Mouse (Mus musculus) liver, embryonic 15.5 days (tissue): ENCODE measurements around the gene Srebf2. TPM values are rescaled to one million over a fixed set of nuclear protein-coding genes. Genes with fewer than 3 reads are reported as not detected.
A peak's percentile ranks its signal among the peaks of the same experiment; 100 is the strongest.

ENCODE experiments used
- ATAC-seq: fragments of 200-750 bp; cut with Nextera tagmentation; 2 replicates; pipeline ENCODE4 v1.8.0; 2017; ENCODE audit warnings: moderate number of reproducible peaks, mild to moderate bottlenecking, moderate library complexity; ENCODE audit not compliant: insufficient read depth
- H3K27ac ChIP-seq: fragments of 300-500 bp; sonication (generic); replicated peaks from 2 replicates; pipeline ENCODE4 v1.5.1; 2015; ENCODE audit warnings: mild to moderate bottlenecking, inconsistent platforms
- H3K27me3 ChIP-seq: fragments of 300-500 bp; sonication (generic); 2 replicates; pipeline ENCODE4 v1.6.1; 2015; ENCODE audit warnings: mild to moderate bottlenecking, inconsistent platforms
- H3K36me3 ChIP-seq: fragments of 300-500 bp; sonication (generic); replicated peaks from 2 replicates; pipeline ENCODE4 v1.6.1; 2015; ENCODE audit warnings: moderate library complexity, mild to moderate bottlenecking, inconsistent platforms
- H3K4me1 ChIP-seq: fragments of 300-500 bp; sonication (generic); replicated peaks from 2 replicates; pipeline ENCODE4 v1.6.1; 2015; ENCODE audit warnings: inconsistent platforms
- H3K4me2 ChIP-seq: fragments of 300-500 bp; sonication (generic); 2 replicates; pipeline ENCODE4 v1.6.1; 2015; ENCODE audit warnings: moderate library complexity, mild to moderate bottlenecking, inconsistent platforms
- H3K4me3 ChIP-seq: fragments of 300-500 bp; sonication (generic); replicated peaks from 2 replicates; pipeline ENCODE4 v1.5.1; 2015; ENCODE audit warnings: mild to moderate bottlenecking, inconsistent platforms
- H3K9ac ChIP-seq: fragments of 300-500 bp; sonication (generic); 2 replicates; pipeline ENCODE4 v1.6.1; 2015; ENCODE audit warnings: moderate library complexity, mild to moderate bottlenecking, inconsistent platforms
- H3K9me3 ChIP-seq: fragments of 300-500 bp; sonication (generic); replicated peaks from 2 replicates; pipeline ENCODE4 v1.6.1; 2016; ENCODE audit warnings: inconsistent platforms
- WGBS: fragments of 180-500 bp; shearing (Covaris S2); methylation state at CpG from one replicate; pipeline ENCODE4 v1.1.7; 2015; ENCODE audit warnings: mixed read lengths; ENCODE audit not compliant: insufficient replicate concordance; 5-methylcytosine and 5-hydroxymethylcytosine counted together
- polyA plus RNA-seq: library from polyadenylated mRNA; unstranded; fragments of >200 nt; fragmentation: Nextera tagmentation; extraction: Ambion mirVana; gene quantifications from 2 replicates; pipeline ENCODE4 v1.2.1, GENCODE M21; 2015

The Srebf2 gene
- polyA plus RNA-seq, 1 experiment from 2014 or later, result 53.6 TPM

GRCm38 (mm10) chr15:82184183-82184582 is 37.2 kb downstream of the Srebf2 start:
- ATAC-seq, result peak; percentile 86
- peak overlapping the region; percentile 72 for H3K4me2 ChIP-seq
- peak overlapping the region; percentile 97 for H3K27ac ChIP-seq
- peak overlapping the region; percentile 63 for H3K9ac ChIP-seq
- H3K9me3 ChIP-seq, result peaks cover 10% of the 10 kb centered on the region
- H3K4me1 ChIP-seq, result peaks cover 74% of the 10 kb centered on the region
- 13% methylated on average over 7 of the region's 7 CpGs for WGBS
- peak overlapping the region; percentile 34 for H3K4me3 ChIP-seq
- no peaks in the 10 kb centered on the region for H3K27me3 ChIP-seq
- H3K36me3 ChIP-seq, result peaks cover 96% of the 10 kb centered on the region

- Histone ChIP-seq H3K4me1 (peaks cover 74% of the 10 kb centered on the region), H3K4me2 (peak overlapping the region; percentile 72), H3K27ac (peak overlapping the region; percentile 97), H3K9ac (peak overlapping the region; percentile 63), H3K36me3 (peaks cover 96% of the 10 kb centered on the region), H3K4me3 (peak overlapping the region; percentile 34), H3K9me3 (peaks cover 10% of the 10 kb centered on the region), H3K27me3 (no peaks in the 10 kb centered on the region)
- WGBS, result 58% methylated on average over 10 of the region's 10 CpGs
- peak; percentile 12; the same call in 1 of the 2 replicates for ATAC-seq
Measured at GRCm38 (mm10) chr15:82184656-82185055, 37.7 kb downstream of the Srebf2 start.

- Histone ChIP-seq H3K27me3 (no peaks in the 10 kb centered on the region), H3K4me1 (peaks cover 74% of the 10 kb centered on the region), H3K4me2 (peak overlapping the region; percentile 72), H3K9ac (peak overlapping the region; percentile 63), H3K9me3 (peaks cover 10% of the 10 kb centered on the region), H3K27ac (peak overlapping the region; percentile 97), H3K4me3 (peak overlapping the region; percentile 3; the same call in 1 of the 2 replicates), H3K36me3 (peaks cover 96% of the 10 kb centered on the region)
- 59% methylated on average over 14 of the region's 14 CpGs for WGBS
- ATAC-seq, result no peak
Measured at GRCm38 (mm10) chr15:82185062-82185783, 38.2 kb downstream of the Srebf2 start.

DNA sequence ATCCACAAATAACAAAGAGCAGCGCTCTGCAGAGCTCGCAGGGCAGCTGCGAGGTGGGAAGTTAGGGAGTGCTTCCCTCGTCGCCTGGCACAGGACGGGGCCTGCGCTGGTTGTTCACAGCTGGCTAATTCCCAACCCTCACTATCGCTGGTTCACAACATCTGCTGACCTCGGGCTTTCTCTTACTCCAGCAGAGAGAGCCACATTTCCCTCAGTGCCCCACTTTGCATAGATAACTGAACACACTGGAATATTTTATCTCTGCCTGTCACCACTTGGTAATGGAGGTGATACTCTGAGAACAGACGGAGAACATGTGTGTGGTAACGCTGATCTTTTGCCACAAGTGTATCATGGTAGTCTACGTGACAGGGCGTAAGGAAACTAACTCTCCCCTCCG is 39.1 kb downstream of the Srebf2 start:
- peaks cover 10% of the 10 kb centered on the region for H3K9me3 ChIP-seq
- H3K9ac ChIP-seq, result peak overlapping the region; percentile 63; the same call in 1 of the 2 replicates
- peak overlapping the region; percentile 97 for H3K27ac ChIP-seq
- 0 out of 2 replicates have a peak overlapping the region, but pooled peaks have one; percentile 20 for H3K4me3 ChIP-seq
- H3K4me1 ChIP-seq, result peaks cover 68% of the 10 kb centered on the region
- H3K4me2 ChIP-seq, result peak overlapping the region; percentile 72
- H3K27me3 ChIP-seq, result no peaks in the 10 kb centered on the region
- ATAC-seq, result peak; percentile 67
- peaks cover 95% of the 10 kb centered on the region for H3K36me3 ChIP-seq
- 23% methylated on average over 14 of the region's 14 CpGs for WGBS

DNA sequence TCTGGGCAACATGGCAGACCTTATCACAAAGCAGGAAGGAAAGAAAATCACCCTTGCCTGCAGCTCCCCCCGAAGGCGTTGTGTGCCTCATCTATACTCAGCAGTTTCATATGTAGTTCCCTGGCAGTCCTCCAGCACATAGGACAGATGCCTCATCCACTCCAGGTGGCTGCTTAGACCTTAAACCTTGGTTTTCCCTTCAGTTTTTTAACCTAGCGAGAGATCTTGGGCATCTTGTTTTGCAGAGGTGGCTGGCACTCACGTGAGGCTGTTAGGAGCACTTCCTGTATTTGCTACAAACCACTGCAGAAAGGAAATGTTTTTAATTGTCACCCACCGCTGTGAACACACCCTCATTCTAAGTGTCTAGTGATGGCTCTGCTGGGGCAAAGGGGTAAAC is 40.0 kb downstream of the Srebf2 start:
- Histone ChIP-seq H3K4me1 (peaks cover 60% of the 10 kb centered on the region), H3K27ac (peak overlapping the region; percentile 97), H3K9ac (peak overlapping the region; percentile 63; the same call in 1 of the 2 replicates), H3K9me3 (peaks cover 10% of the 10 kb centered on the region), H3K4me2 (peak overlapping the region; percentile 72), H3K36me3 (peaks cover 95% of the 10 kb centered on the region), H3K4me3 (no peak overlapping the region), H3K27me3 (no peaks in the 10 kb centered on the region)
- WGBS, result 45% methylated on average over 5 of the region's 5 CpGs
- ATAC-seq, result no peak

- no peak overlapping the region for H3K4me3 ChIP-seq
- H3K27me3 ChIP-seq, result no peaks in the 10 kb centered on the region
- H3K9me3 ChIP-seq, result peaks cover 5% of the 10 kb centered on the region
- H3K4me1 ChIP-seq, result peaks cover 59% of the 10 kb centered on the region
- 83% methylated on average over 4 of the region's 4 CpGs for WGBS
- H3K9ac ChIP-seq, result no peak overlapping the region
- H3K4me2 ChIP-seq, result peak overlapping the region; percentile 72; the same call in 1 of the 2 replicates
- peaks cover 95% of the 10 kb centered on the region for H3K36me3 ChIP-seq
- ATAC-seq, result no peak
- peak overlapping the region; percentile 97 for H3K27ac ChIP-seq
Measured at GRCm38 (mm10) chr15:82187401-82187800, 40.4 kb downstream of the Srebf2 start.

GRCm38 (mm10) chr15:82187924-82188323 is 40.9 kb downstream of the Srebf2 start:
- WGBS, result 82% methylated on average over 1 of the region's 1 CpGs
- Histone ChIP-seq H3K27ac (peak overlapping the region; percentile 97), H3K4me1 (peaks cover 57% of the 10 kb centered on the region), H3K9me3 (no peaks in the 10 kb centered on the region; the same call in 1 of the 2 replicates), H3K9ac (no peak overlapping the region), H3K27me3 (no peaks in the 10 kb centered on the region), H3K36me3 (peaks cover 95% of the 10 kb centered on the region), H3K4me3 (no peak overlapping the region), H3K4me2 (no peak overlapping the region)
- no peak for ATAC-seq

- Histone ChIP-seq H3K4me2 (no peak overlapping the region), H3K27me3 (no peaks in the 10 kb centered on the region), H3K4me1 (peaks cover 50% of the 10 kb centered on the region), H3K9me3 (no peaks in the 10 kb centered on the region), H3K9ac (no peak overlapping the region), H3K27ac (peak overlapping the region; percentile 97; the same call in 1 of the 2 replicates), H3K4me3 (no peak overlapping the region), H3K36me3 (peaks cover 95% of the 10 kb centered on the region)
- no peak for ATAC-seq
- 89% methylated on average over 10 of the region's 10 CpGs for WGBS
Measured at GRCm38 (mm10) chr15:82188481-82189240, 41.7 kb downstream of the Srebf2 start.

DNA sequence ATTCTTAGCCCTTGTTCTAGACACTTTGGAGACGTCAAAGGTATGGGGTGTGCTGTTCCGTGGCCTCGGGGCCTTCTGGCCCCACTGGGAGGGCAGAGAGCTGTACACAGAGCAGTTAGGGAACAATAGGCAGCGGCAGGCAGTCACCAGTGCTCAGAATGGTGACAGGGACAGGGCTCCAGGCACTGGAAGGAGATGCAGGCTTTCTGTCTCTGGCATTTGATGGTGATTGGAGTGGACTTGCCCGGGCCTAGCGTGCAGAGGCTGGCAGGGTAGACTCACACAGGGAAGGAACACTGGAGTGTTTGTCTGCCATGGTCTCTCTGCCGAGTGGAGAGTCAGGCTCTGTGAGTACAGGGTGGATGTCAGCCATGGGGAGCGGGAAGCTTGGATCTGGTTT is 45.6 kb downstream of the Srebf2 start:
- peak overlapping the region; percentile 24; the same call in 1 of the 2 replicates for H3K27ac ChIP-seq
- WGBS, result 80% methylated on average over 8 of the region's 8 CpGs
- H3K9ac ChIP-seq, result no peak overlapping the region
- H3K4me3 ChIP-seq, result no peak overlapping the region
- H3K27me3 ChIP-seq, result no peaks in the 10 kb centered on the region
- peaks cover 97% of the 10 kb centered on the region for H3K36me3 ChIP-seq
- ATAC-seq, result no peak
- peaks cover 10% of the 10 kb centered on the region for H3K4me1 ChIP-seq
- H3K4me2 ChIP-seq, result no peak overlapping the region
- no peaks in the 10 kb centered on the region for H3K9me3 ChIP-seq

GRCm38 (mm10) chr15:82196300-82196699 is 49.3 kb downstream of the Srebf2 start:
- H3K27ac ChIP-seq, result no peak overlapping the region
- peaks cover 11% of the 10 kb centered on the region; the same call in 1 of the 2 replicates for H3K4me1 ChIP-seq
- H3K4me3 ChIP-seq, result no peak overlapping the region
- H3K9ac ChIP-seq, result no peak overlapping the region
- H3K9me3 ChIP-seq, result no peaks in the 10 kb centered on the region
- ATAC-seq, result no peak
- no peak overlapping the region for H3K4me2 ChIP-seq
- H3K36me3 ChIP-seq, result peaks cover 98% of the 10 kb centered on the region
- H3K27me3 ChIP-seq, result no peaks in the 10 kb centered on the region
- 69% methylated on average over 12 of the region's 12 CpGs for WGBS

GRCm38 (mm10) chr15:82197246-82197750 is 50.3 kb downstream of the Srebf2 start:
- peaks cover 98% of the 10 kb centered on the region for H3K36me3 ChIP-seq
- no peak for ATAC-seq
- no peak overlapping the region for H3K27ac ChIP-seq
- H3K4me3 ChIP-seq, result no peak overlapping the region
- 67% methylated on average over 10 of the region's 10 CpGs for WGBS
- H3K4me2 ChIP-seq, result no peak overlapping the region
- H3K9ac ChIP-seq, result no peak overlapping the region
- peaks cover 11% of the 10 kb centered on the region; the same call in 1 of the 2 replicates for H3K4me1 ChIP-seq
- H3K9me3 ChIP-seq, result no peaks in the 10 kb centered on the region
- H3K27me3 ChIP-seq, result no peaks in the 10 kb centered on the region
